Mouse (Mus musculus) cortical plate, adult 2 months (tissue): ENCODE measurements around the gene Apoa2.

Experiments
- CTCF ChIP-seq: fragments of 200-500 bp; IDR thresholded peaks from 2 replicates; pipeline ENCODE4 v1.5.1; 2011; ENCODE audit warnings: mild to moderate bottlenecking, control low read depth, low read length; ENCODE audit not compliant: insufficient read depth; ENCODE audit errors: extremely low read depth
- POLR2A ChIP-seq: fragments of 200-500 bp; IDR thresholded peaks from 2 replicates; pipeline ENCODE4 v1.6.1; 2011; ENCODE audit warnings: mild to moderate bottlenecking, low read length, control low read depth; ENCODE audit not compliant: insufficient read depth; ENCODE audit errors: extremely low read depth

- TF ChIP-seq CTCF (no peak), POLR2A (no peak)
Measured at GRCm38 (mm10) chr1:171187851-171188700, 36.8 kb upstream of the Apoa2 start.
